Mouse (Mus musculus): ENCODE measurements around the gene Anp32b.

Gene Anp32b

DNA sequence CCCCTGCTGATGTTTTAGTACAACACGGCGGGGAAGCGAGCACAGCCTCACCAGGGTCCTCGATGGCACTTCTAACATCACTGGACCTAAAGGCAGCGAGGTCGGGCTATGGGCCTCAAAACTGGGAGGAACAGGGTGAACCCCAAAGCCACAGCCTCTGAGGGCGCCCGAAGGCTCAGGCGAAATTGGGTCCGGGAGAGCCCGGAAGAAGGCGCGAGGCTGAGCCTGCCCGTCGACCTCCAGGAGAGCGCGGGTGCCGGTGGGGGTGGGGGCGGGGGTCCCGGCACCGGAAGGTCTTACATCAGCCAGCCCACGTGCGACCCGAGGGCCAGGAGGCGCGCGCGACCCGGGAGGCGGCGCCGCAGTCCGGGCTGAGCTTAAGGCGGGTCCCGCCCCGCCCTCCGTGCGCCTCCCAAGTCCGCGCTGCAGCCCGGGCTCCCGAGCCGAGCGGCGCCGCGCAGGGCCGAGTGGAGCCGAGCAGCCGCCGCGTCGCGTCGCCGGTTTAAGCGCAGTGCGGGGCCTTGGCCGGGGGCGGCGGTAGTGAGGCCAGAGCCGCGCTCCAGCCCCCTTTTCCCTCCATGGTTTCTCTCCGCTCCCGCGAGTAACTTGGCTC is at the start of gene Anp32b:
Gene Anp32b, plus strand, starts transcription at position 384 of the 613 bp plus-strand sequence.
- DNase-seq (ENCODE audit: low spot score in 2 of 2), result peak; percentile 91 to 92

DNA sequence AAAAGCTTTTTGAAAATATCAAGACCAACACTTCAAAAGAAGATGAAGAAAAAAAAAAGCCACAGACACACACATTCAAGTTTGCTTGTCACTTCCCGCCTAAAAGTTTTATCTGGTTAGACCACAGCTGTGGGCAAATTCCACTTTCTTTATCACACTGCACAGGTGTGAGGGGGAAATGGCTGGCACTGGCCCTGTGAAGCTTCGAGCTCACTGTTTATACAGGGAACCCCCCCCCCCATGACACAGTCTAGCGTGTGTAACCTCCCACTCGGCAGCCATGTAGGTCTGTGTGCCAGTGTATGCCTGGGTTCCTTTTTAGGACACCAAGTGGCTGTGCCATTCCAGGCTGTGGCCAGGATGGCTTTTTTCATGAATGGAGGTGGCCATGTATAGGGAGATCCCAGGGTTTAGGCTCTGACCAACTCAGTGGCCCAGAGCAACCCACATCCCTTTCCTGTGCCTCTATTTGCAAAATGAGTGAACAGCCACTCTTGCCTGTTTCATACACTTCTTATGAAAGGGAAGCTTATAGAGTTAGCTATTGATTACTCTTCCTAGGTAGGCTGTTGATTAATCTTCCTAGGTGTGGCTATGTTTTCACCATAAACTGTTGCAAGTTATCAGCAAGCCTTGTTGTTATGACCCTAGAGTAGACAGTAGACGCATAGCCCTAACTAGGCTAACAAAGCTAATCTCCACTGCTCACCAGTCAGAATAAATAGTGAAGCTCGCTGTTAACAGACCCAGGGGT is 46.5 kb upstream of the Anp32b start:
- DNase-seq (ENCODE audit: low spot score in 2 of 2), result peak; percentile 29 to 47

DNA sequence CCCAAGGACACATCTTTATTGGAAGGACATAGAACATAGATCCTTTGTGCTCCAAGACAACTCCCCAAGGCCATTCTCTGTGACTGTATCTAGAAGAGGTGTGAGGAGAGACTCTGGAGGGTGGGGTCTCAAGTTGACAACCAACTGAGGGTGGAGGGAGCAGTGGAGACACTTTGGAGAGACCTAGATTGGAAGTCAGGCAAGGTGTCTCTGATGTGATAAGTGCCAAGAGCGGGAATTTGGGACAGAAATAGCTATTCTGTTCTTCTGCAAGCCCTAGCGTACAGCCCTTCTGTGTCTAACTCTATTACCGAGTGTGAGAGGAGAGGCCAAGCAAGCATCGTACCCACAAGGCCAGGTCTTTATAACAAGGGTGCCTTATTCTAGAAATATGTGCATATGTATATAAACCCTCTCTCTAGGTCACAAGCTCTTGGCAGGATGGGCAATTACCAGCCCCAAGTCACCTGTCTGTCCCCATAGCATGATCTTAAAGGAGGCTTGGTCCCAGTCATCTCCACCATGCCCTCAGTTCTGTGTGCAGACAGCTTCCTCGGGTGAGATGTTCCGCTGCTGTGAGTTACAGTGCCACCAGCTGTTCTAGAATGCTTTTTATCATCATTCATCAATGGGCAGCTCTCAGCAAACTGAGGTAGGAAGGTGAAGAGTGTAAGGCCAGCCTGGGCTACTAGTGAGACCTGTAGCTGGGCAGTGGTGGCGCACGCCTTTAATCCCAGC is 43.6 kb upstream of the Anp32b start:
- DNase-seq (ENCODE audit: low spot score in 2 of 2), result peak; percentile 13 to 34

DNA sequence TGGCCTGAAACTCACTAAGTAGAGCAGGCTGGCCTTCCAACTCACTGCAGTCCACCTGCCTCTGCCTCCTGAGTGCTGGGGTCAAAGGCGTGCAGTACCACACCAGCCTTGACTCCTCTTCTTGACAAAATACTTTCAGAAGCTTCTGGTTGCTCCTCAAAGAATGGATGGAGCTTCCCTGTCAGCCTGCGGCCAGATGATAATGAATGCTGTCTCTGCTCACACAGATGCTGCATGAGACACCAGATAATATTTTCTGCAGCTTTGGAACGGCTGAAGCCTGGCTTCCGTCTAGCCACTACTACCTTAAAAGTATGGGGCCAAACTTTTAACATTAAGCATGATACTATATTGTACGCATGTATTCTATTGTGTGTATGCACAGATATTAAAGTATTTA is 40.0 kb upstream of the Anp32b start:
- DNase-seq (ENCODE audit: low spot score in 2 of 2), result peak in 1 of 2 experiments; percentile 33

DNA sequence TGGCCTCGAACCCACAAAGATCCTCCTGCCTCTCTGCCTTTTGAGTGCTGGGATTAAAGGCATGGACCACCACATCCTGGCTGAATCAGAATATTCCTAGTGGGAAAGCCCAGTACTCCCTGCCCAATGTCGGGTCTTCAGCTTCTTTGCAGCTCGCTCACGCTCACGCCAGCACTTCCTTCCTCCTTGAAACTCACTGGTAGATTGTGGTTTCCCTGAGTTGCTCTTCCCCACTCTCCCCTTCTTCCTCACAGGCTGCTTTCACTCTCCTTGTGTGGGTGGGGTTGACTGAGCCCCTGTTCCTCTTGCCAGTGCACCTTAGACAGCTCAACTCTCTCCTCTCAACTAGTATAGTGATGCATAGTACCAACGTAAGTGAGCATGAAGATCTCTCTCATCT is 39.2 kb upstream of the Anp32b start:
- DNase-seq (ENCODE audit: low spot score in 2 of 2), result no peak

DNA sequence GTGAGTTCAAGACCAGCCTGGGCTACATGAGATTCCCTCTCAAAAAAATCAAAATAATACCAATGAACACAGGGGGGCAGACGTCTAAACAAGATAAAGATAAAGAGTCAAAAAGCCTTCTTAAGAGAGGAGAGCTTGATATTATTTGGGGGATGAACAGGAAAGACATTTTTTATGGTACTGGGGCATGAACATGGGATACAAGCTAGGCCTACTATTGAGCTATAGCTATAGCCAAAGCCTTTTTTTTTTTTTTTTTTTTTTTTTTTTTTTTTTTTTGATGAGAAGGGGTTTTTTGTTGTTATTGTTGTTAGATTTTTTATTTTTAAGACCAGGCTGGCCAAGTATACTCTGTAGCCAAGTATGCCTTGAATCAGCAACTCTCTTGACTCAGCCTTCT is 38.6 kb upstream of the Anp32b start:
- no peak for DNase-seq (ENCODE audit: low spot score in 2 of 2)

DNA sequence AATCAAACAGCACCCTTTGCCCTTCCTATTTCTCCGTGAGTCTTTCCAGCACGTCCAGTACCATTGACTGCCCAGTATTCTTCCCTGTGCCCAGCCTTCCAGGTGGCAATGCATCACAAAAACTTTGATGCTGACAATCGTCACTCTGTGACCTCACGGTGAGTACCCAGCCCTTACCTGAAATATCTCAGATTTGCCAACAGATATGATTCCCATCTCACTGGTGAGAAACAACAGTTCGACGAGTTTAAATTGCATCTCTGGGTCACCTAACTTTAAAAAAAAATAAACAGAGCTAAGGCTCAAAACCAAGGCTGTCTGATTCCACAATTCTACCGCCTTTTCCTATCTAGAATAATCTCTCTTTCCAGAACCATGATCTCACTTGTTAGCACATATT is 37.3 kb upstream of the Anp32b start, which contains the start of gene Hemgn:
Gene Hemgn, minus strand, starts transcription at position 101 of the 400 bp plus-strand sequence.
- DNase-seq (ENCODE audit: low spot score in 2 of 2), result no peak

DNA sequence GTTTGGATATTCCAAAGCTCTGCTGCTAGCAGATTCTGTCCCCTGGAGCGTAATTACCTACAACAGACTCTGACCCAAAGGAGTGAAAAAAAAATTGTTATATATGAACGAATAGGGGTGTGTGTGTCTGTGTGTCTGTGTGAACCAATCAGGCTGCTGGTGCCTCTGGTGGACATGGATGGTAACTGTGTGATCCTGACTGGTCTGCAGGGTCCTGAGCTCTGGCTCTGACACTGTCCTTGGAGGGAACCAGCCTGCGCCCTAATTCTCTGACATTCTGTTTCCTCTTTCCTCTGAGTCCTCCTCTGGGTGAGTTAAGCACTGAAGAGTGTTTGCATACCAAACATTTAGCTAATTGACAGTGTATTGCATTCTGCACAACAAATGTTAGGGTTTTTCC is 33.2 kb upstream of the Anp32b start:
- no peak for DNase-seq (ENCODE audit: low spot score in 2 of 2)

DNA sequence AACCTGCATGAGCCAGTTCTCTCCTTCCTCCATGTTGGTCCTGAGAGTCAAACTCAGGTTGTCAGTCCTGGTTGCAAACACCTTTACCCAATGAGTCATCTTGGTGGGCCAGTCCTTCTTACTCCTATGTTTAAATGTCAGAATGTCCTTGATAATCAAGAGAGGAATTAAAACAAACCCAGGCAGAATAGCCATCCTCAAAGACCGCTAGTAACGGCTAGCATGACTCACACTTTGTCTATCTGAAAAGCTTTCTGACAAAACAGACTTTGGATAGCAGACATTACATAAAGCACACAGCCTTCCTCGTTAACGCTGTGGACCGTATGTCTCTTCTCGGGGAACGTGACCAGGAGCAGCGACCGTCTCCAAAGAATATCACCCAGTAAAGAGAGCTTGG is 31.9 kb upstream of the Anp32b start:
- DNase-seq (ENCODE audit: low spot score in 2 of 2), result no peak

DNA sequence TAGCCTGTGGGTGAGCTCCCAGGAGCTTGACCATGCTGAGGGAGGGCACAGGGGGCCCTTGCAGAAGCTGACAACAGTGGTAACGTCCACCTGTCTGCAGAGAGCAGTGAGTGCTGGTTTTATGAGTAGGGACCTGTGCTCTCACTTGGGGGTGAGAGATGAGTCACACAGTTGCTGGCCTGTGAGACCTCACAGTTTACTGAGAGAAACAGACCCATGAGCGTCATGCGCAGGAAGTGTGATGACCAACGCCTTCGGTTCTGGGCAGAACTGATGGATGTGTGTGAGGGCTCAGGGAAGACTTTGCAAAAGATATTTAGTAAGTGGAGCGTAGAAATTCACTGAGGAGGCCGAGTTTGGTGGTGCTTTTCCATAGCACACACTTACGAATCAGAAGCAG is 28.1 kb upstream of the Anp32b start:
- DNase-seq (ENCODE audit: low spot score in 2 of 2), result no peak

DNA sequence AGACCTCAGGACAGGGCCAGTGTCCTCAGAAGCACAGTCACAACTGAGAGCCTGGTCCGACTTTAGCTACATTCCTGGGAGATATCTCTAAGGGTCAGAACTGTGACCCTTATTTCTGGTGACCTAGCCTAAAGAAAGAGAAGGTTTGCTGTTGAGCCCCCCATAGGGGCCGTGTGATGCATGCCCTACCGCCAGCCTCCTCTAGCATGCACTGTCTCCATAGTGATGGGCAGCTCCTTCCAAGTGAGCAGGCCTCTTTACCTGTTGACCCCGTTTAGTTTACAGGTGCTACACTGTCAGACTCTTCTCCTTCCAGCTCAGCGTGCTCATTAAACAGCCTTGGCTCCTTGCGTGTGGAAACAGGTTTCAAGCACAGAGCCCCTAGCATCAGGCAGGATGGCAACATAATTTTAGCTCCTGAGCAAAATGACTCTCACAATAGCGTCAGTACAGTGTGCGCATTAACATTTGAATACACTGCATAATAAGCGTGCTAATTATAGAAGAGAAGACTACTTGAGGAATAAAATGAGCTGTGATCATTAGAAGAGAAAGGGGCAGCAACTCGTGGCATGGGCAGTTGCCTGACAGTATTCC is 21.7 kb upstream of the Anp32b start:
- no peak for DNase-seq (ENCODE audit: low spot score in 2 of 2)

DNA sequence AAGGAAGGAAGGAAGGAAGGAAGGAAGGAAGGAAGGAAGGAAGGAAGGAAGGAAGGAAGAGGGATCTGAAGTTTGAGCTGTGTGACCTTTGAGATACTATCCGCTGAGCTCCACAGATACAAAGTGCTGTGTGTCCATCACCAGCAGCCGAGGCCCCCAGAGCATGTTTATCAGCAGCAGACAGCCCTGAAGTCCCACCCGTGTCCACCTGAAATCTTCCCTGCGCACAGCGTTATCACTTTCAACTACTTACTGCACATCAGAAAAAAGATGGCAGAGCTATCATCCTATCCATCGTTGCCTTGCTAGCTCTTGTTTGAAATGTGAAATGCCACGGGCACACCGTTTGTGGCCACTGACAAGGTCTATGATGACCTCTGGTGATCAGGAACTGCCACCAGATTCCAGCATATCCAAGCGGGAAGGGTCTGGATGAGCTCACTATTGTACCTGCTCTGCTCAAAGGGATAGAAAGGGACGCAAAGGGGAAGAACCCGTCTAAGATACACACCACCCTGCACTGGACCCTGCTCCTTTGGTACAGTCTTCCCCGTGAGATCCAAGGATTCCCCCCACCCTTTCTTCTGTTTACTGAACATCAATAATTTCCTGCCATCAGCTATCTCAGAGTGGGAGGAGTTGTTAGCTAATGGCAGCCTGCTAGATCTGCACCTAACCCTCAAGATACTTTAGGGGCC is 18.2 kb upstream of the Anp32b start:
- DNase-seq (ENCODE audit: low spot score in 2 of 2), result peak; percentile 30 to 39

DNA sequence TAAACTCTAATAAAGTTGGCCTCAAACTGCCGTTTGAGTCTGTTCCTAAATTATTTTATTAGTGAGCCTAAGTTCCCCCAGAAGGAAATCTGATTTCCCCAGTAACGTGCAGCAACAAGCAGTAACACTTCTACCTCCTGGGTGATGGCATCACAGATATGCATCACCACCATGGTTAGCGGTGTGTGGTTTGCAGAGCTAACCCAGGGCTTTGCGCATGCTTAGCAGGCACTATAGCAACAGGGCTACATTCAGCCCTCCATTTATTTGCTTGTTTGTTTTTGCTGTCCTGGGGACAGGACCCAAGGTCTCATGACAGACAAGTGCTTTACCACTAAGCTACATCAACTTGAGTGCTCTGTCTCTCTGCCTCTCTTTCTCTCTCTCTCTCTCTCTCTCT is 8.2 kb upstream of the Anp32b start:
- DNase-seq (ENCODE audit: low spot score in 2 of 2), result no peak

DNA sequence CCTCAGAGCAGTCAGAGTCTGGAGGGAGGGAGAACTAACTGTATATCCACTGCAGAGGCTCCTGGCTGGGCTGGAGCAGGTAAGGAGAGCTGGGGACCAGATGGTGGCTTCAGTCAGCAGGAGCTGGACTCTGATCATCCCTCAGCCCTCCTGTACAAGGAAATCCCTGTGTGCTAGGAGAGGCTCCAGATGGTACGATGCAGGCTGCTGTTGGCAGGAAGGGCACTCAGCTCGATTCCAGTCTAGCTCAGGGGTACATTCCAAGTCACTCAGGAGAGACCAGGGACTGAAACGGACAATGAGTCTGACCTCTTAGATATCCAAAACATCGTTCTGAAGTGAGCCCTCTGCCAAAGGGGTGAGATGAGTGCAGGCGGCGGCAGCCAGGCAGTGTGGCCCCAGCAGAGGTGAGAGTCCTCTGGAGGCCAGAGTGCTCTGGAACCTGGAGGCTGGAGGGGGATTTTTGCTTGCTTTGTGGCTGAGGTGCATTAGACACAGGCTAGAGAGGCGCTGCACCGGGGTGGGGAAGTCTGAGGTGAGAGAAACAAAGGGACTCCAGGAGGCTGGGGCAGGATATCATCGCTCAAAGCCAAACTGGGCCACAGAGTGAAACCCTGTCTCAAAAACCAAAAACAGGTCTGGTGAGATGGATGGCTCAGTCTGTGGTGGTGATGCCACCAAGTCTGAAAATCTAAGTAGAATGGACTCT is 5.3 kb upstream of the Anp32b start:
- DNase-seq (ENCODE audit: low spot score in 2 of 2), result no peak

DNA sequence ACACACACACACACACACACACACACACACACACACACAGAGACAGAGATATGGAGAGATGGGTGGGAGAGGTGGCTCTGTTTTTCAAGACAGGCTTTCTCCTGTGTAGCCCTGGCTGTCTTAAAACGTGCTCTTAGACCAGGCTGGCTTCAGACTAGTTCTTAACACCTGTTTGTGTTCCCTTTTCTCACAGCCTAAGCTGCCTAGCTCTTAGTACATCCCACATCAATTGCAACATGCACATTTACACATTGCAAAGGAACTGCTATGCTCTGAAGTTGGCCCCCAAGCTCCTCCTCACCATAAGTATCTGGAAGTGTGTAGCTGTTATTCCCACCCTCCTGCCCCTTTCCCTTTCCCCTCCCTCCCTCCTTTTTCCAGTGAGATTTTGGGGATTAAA is 3.2 kb upstream of the Anp32b start:
- DNase-seq (ENCODE audit: low spot score in 2 of 2), result no peak

DNA sequence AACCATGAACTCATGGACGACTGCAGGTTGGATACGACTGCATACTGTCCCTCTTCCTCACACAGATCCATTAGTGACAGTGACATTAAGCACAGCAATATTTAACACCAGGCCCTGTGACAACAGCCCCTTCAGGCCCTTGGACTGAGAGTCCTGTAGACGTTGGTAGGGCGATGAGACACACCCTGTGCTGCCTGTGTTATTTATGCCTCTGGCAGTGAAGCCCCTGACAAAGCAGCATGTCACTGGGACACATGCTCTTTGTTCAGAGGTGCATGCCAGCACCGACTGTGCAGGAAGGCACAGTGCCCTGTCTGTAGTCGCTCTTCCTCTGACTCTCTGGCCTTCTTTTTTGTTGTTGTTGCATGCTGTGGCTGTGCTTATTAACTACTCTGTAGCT is 1.8 kb upstream of the Anp32b start:
- DNase-seq (ENCODE audit: low spot score in 2 of 2), result no peak

DNA sequence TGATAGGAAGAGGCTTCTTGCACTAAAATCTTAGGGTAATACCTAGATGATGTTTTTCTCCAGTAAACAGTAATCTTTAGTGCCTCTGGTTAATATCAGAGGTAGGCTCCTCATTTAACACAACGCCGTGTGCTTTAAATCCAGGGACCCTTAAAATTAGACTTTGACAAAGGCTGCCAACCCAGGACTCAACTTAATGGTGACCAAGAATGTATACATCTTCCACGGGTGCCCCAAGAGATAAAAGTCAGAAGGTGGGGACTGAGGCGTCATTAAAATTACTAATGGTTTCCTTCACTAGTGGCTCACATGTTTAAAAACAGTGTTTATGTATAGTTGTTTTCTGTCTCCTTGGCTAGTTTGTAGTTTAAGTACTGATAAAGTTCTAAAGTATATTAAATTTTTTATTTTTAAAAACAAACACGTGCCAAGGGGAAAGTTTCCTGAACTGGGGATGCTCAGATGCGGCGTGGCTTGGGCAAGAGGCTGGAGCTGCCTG is 633 bp upstream of the Anp32b start:
- no peak for DNase-seq (ENCODE audit: low spot score in 2 of 2)

DNA sequence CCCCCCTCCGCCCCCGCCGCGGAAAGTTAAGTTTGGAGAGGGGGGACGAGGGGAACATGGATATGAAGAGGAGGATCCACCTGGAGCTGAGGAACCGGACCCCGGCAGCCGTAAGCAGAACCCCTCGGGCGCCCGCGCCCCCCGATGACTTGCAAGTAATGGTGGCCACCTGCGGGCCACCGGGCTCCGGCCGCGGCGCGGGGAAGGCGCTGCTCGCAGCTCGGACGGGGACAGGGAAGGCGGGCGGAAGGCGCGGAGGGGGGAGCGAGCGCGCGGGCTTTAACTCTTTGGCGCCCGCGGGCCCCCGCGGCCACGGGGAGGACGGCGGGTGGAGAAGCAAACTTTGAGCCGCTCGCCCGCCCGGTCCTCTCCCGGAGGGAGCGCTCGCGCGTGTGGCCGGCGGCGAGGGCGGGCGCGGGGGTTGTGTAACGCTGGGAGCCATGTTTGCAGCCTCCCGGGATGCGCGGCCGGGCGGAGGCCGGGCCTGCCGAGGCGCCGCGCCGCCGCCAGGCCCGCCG is 597 bp downstream of the Anp32b start:
- peak; percentile 59 to 67 for DNase-seq (ENCODE audit: low spot score in 2 of 2)

DNA sequence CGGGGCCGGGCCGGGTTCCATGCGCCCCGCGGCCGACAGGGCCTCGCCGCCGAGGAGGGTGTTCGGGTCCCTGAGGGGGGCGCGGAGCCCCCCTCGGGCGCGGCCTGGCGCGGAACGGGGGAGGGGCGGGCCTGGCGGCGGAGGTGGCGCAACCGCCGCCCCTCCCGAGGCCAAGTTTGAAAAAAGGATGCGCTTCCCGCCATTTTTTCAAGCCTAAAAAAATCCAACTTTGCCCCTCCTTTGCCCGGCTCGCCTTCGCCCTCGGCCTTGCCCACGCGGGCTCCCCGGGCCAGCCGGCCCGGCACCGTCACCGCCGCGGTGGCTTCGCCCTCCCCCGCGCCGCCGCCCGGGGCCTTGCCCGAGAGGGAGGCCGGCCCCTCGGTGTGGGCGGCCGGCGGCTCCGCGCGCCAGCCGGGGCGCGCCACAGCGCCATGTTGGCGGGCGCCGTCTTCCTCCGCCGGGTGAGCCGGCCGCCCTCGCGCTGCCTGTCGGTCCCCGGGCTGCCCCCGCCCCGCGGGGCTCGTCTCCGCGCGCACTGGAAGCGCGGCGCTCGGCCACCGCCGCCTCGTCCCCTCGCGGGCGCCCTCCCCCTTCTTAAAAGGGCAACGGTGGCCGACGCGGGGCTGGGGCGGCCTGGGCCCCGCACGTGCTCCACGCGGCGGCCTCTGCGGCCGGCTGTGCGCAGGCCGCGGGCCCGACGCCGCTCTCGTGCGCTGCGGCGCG is 1.2 kb downstream of the Anp32b start:
- DNase-seq (ENCODE audit: low spot score in 2 of 2), result peak; percentile 47 to 59

DNA sequence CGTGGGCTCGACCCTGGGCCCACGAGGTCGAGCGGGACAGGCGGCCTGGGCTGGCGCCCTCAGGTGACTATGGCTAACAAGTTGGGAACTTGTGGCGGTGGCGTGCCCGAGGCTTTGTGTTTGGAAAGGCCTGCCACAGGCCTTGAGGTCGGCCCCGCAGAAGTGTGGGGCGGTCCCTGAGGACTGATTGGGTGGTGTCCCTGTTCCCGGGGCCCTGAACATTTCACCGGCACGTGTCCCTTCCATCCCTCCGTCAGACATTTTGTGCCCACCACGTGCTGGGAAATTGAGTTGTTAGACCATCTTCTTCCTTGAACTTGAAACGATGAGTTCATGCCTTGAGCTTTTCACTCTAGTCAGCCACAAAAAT is 1.8 kb downstream of the Anp32b start:
- DNase-seq (ENCODE audit: low spot score in 2 of 2), result peak; percentile 49 to 56

Measured in spleen, postnatal 14 days (tissue).